Mouse (Mus musculus): Measurements from ENCODE around the gene Rhot2.

- TF ChIP-seq CTCF (IDR thresholded peaks at IDR 0.05; ENCODE audit: borderline replicate concordance, control insufficient read depth, extremely low read depth, insufficient read depth, low read length, poor library complexity) (no peak), POLR2A (IDR thresholded peaks at IDR 0.05; ENCODE audit: control insufficient read depth, extremely low read depth, insufficient read depth, low read length, poor library complexity) (no peak)
Observed at GRCm38 (mm10) chr17:25880196-25880910, 35.7 kb upstream of the Rhot2 start, which contains the start of gene Wfikkn1.
